Mouse (Mus musculus): ENCODE results near the gene Fnbp1. TPM values are rescaled to one million over a fixed set of nuclear protein-coding genes. Genes with fewer than 3 reads are reported as not detected.

The Fnbp1 gene
- polyA plus RNA-seq, 1 experiment: 0.15 TPM

DNA sequence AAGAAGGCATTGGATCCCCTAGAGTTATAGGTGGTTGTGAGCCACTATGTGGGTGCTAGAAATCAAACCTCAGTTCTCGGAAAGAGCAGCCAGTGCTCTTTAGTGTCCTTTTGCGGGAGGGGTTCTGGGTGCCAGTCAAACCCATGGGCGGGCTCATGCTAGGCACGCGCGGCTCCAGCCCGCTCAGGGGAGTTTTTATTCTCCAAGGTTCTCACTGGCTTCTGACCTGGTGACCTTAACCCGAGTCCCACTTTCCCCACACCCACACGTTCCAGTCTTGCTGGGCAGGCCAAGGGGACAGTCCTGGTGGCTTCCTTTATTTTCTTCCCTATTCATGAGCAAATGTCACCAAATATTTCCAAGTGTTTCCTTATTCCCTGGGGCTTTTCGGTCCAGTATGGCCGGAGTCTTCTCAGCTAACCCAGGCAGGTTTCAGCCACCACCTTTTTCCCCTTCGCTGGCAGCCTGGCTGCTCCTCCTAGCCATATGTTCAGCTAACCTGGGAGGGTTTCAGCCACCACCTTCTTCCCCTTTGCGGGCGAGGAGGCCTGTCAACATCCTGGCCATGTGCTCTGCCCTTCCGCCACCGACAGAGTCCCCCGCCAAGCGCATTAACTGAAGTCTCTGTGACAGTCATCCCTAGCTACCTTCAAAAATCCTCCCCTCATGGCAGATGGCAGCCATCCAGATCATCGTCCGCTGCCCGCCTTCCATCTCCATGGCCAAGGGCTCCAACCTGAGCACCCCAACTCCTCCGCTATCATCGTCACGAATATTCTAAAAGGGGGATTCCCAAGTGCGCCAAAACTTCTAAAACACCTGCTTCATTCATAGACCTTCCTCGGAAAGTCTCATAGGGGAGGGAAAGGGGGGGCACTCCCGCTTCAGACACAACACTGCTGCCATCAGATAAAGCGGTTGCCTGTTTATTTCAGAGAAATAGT is 80.7 kb downstream of the Fnbp1 start:
- Histone ChIP-seq H3K9me3 (ENCODE audit: control insufficient read depth, low read length) (0 out of 2 replicates have a peak, but pooled peaks cover 2% of the 10 kb centered on the region), H3K27me3 (ENCODE audit: control insufficient read depth) (no peaks in the 10 kb centered on the region), H3K4me1 (ENCODE audit: control insufficient read depth) (peaks cover 17% of the 10 kb centered on the region), H3K4me3 (replicated peaks) (peak overlapping the region; percentile 46), H3K36me3 (ENCODE audit: control insufficient read depth) (no peaks in the 10 kb centered on the region)
- TF ChIP-seq TAL1 (IDR thresholded peaks at IDR 0.05; ENCODE audit: low read length): no peak
- TF ChIP-seq GATA1 (IDR thresholded peaks at IDR 0.05; ENCODE audit: low read length): no peak

DNA sequence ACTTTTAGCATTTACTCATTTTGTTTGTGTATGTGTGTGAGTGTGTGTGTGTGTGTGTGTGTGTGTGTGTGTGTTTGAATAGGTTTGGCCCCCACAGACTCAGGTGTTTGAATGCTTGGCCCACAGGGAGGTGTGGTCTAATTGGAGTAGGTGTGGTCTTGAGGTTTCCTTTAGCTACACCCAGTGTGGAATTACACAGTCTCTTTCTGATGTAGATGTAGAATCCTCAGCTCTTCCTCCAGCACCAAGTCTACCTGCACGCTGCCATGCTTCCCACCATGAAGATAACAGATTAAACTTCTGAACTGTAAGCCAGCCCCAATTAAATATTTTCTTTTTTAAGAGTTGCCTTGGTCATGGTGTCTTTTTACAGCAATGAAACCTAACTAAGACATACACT is 81.5 kb downstream of the Fnbp1 start:
- Histone ChIP-seq H3K36me3 (ENCODE audit: control insufficient read depth) (peaks cover 5% of the 10 kb centered on the region), H3K4me3 (replicated peaks) (no peak overlapping the region), H3K27me3 (ENCODE audit: control insufficient read depth) (no peaks in the 10 kb centered on the region), H3K9me3 (ENCODE audit: control insufficient read depth, low read length) (peaks cover 3% of the 10 kb centered on the region; the same call in 1 of the 2 replicates), H3K4me1 (ENCODE audit: control insufficient read depth) (peaks cover 17% of the 10 kb centered on the region)
- no peak for TF ChIP-seq TAL1 (IDR thresholded peaks at IDR 0.05; ENCODE audit: low read length)
- TF ChIP-seq GATA1 (IDR thresholded peaks at IDR 0.05; ENCODE audit: low read length): no peak

DNA sequence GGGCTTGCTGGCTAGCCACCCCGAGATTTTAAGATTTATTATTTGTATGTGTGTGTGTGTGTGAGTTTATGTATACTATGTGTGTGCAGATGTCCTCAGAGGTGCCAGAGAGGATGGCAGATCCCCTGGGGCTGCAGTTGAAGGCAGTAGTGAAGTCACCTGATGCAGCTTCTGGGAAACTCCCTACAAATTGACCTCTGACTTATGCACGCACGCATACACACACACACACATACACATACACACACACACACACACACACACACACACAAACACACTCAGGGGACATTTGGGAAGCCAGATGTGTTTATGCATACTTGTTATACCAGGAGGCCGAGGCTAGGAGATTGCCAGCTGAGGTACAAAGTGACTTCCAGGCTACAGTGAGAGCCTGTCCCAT is 83.4 kb downstream of the Fnbp1 start:
- Histone ChIP-seq H3K36me3 (ENCODE audit: control insufficient read depth) (peaks cover 8% of the 10 kb centered on the region), H3K9me3 (ENCODE audit: control insufficient read depth, low read length) (peaks cover 3% of the 10 kb centered on the region; the same call in 1 of the 2 replicates), H3K4me3 (replicated peaks) (no peak overlapping the region), H3K4me1 (ENCODE audit: control insufficient read depth) (peaks cover 17% of the 10 kb centered on the region), H3K27me3 (ENCODE audit: control insufficient read depth) (no peaks in the 10 kb centered on the region)
- TF ChIP-seq TAL1 (IDR thresholded peaks at IDR 0.05; ENCODE audit: low read length) (no peak), GATA1 (IDR thresholded peaks at IDR 0.05; ENCODE audit: low read length) (no peak)

DNA sequence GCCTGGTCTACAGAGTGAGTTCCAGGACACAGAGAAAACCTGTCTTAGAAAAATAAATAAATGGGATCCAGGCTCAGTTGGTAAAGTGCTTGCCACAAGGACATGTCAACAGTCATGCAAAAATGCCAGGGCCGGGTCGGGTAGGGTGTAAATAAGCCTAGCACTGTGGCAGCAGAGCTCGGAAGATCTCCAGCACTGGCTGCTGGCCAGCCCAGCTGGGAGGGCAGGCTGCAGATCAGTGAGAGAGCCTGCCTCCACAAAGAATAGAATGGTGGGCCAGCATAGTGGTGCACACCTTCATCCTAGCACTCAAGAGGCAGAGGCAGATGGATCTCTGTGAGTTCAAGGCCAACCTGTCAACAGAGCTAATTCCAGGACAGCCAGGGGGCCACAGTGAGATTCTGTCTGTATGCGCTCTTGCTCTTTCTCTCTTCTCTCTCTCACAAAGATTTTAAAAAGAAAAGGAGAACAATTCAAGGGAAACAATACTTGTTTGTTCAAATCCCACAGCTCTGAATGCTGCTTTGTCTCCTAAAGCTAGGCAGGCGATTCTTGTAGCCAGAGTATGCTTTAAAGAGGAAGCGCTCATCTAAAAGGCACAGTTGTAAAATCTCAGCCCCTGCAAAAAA is 84.1 kb downstream of the Fnbp1 start:
- no peaks in the 10 kb centered on the region for H3K27me3 ChIP-seq (ENCODE audit: control insufficient read depth)
- peaks cover 10% of the 10 kb centered on the region for H3K36me3 ChIP-seq (ENCODE audit: control insufficient read depth)
- TF ChIP-seq TAL1 (IDR thresholded peaks at IDR 0.05; ENCODE audit: low read length) (no peak), GATA1 (IDR thresholded peaks at IDR 0.05; ENCODE audit: low read length) (no peak)
- H3K9me3 ChIP-seq (ENCODE audit: control insufficient read depth, low read length): peaks cover 3% of the 10 kb centered on the region; the same call in 1 of the 2 replicates
- H3K4me3 ChIP-seq (replicated peaks): no peak overlapping the region
- peaks cover 17% of the 10 kb centered on the region for H3K4me1 ChIP-seq (ENCODE audit: control insufficient read depth)

DNA sequence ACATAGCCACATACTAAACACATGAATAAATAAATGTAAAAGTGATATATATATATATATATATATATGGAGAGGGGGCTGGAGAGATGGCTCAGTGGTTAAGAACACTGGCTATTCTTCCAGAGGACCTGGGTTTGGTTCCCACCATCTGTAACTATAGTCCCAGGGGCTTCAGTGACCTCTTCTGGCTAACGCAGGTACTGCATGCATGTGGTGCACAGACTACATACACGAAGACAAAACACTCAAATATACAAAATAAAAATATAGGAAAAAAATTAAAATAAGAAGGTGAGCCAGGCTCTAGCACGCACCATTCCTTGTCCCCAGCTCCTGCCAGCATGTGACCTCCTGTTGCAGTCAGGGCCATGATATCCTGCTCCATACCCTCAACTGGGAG is 85.7 kb downstream of the Fnbp1 start:
- H3K4me3 ChIP-seq (replicated peaks): no peak overlapping the region
- peaks cover 8% of the 10 kb centered on the region for H3K4me1 ChIP-seq (ENCODE audit: control insufficient read depth)
- TF ChIP-seq GATA1 (IDR thresholded peaks at IDR 0.05; ENCODE audit: low read length) (no peak), TAL1 (IDR thresholded peaks at IDR 0.05; ENCODE audit: low read length) (no peak)
- peaks cover 3% of the 10 kb centered on the region; the same call in 1 of the 2 replicates for H3K9me3 ChIP-seq (ENCODE audit: control insufficient read depth, low read length)
- no peaks in the 10 kb centered on the region for H3K27me3 ChIP-seq (ENCODE audit: control insufficient read depth)
- peaks cover 14% of the 10 kb centered on the region for H3K36me3 ChIP-seq (ENCODE audit: control insufficient read depth)

DNA sequence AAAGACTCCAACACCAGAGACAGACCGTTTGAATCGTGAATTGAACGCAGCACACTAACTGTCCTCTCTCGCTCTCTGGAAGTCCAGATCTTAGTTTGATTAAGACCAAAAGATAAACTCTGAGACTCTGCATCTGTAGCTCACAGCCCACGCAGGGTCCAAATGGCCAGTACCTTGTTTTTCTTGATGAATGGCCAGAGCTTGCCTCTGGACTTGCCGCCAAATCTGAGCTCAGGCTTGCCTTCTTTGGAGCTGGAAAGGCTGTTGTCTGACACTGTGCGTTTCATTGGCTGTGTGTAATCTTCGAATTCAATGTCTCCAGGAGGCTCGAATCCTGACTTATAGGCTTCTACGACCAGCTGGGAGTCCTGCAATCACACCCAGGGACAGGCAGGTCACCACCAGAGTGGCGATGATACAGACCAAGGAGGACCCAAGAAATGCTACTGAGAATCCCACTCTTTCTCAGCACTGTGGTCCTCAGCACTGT is 87.9 kb downstream of the Fnbp1 start:
- peaks cover 14% of the 10 kb centered on the region for H3K36me3 ChIP-seq (ENCODE audit: control insufficient read depth)
- no peak for TF ChIP-seq GATA1 (IDR thresholded peaks at IDR 0.05; ENCODE audit: low read length)
- no peak for TF ChIP-seq TAL1 (IDR thresholded peaks at IDR 0.05; ENCODE audit: low read length)

DNA sequence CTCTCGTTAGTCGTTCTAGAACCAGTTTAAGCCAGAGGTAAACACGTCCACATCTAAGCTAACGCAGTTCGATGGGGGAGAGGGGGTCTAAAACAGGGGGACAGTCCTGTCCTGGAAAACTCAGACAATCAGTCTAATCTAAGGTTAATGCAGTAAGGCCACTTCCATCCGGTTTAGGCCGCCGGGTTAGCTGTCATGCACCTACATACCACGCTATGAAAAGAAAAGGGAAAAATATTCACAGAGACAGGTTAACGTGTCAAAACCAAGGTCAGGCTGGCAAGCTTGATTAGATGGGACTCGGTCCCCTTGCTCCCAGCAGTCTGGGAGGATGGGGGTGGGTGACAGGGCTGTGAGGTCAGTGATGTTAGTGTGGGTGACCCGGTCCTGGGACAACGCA is 88.4 kb downstream of the Fnbp1 start:
- H3K4me1 ChIP-seq (ENCODE audit: control insufficient read depth): peaks cover 2% of the 10 kb centered on the region; the same call in 1 of the 2 replicates
- no peak for TF ChIP-seq TAL1 (IDR thresholded peaks at IDR 0.05; ENCODE audit: low read length)
- TF ChIP-seq GATA1 (IDR thresholded peaks at IDR 0.05; ENCODE audit: low read length): no peak
- peaks cover 14% of the 10 kb centered on the region for H3K36me3 ChIP-seq (ENCODE audit: control insufficient read depth)

More for the DNA sequence above, 87.9 kb downstream of the Fnbp1 start:
- peaks cover 3% of the 10 kb centered on the region; the same call in 1 of the 2 replicates for H3K9me3 ChIP-seq (ENCODE audit: control insufficient read depth, low read length)
- no peaks in the 10 kb centered on the region for H3K27me3 ChIP-seq (ENCODE audit: control insufficient read depth)
- no peaks in the 10 kb centered on the region for H3K4me1 ChIP-seq (ENCODE audit: control insufficient read depth)
- no peak overlapping the region for H3K4me3 ChIP-seq (replicated peaks)

DNA sequence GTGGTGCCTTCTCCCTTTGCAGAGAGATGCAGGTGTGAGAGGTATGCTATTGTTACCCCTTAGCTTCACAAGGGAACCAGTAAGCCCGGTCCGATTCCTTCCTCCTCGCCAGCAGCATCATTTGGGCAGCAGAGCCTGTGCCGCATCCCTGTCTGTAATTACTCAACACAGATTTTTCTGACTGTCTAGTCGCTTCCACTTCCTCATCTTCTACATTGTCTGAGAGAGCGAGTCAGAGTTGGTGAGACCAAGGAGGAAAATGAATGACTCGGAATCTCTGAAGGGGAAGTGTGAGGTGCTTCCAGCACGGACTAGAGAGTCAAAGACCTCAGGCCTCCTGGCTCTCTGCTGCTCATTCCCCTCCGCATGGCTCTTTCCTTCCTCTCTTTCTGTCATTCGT is 89.4 kb downstream of the Fnbp1 start:
- H3K9me3 ChIP-seq (ENCODE audit: control insufficient read depth, low read length): peaks cover 3% of the 10 kb centered on the region; the same call in 1 of the 2 replicates
- H3K27me3 ChIP-seq (ENCODE audit: control insufficient read depth): no peaks in the 10 kb centered on the region
- peaks cover 6% of the 10 kb centered on the region for H3K4me1 ChIP-seq (ENCODE audit: control insufficient read depth)
- no peak for TF ChIP-seq TAL1 (IDR thresholded peaks at IDR 0.05; ENCODE audit: low read length)
- TF ChIP-seq GATA1 (IDR thresholded peaks at IDR 0.05; ENCODE audit: low read length): no peak
- peaks cover 14% of the 10 kb centered on the region for H3K36me3 ChIP-seq (ENCODE audit: control insufficient read depth)
- no peak overlapping the region for H3K4me3 ChIP-seq (replicated peaks)

More for the DNA sequence above, 88.4 kb downstream of the Fnbp1 start:
- no peak overlapping the region for H3K4me3 ChIP-seq (replicated peaks)
- H3K9me3 ChIP-seq (ENCODE audit: control insufficient read depth, low read length): peaks cover 3% of the 10 kb centered on the region; the same call in 1 of the 2 replicates
- no peaks in the 10 kb centered on the region for H3K27me3 ChIP-seq (ENCODE audit: control insufficient read depth)

DNA sequence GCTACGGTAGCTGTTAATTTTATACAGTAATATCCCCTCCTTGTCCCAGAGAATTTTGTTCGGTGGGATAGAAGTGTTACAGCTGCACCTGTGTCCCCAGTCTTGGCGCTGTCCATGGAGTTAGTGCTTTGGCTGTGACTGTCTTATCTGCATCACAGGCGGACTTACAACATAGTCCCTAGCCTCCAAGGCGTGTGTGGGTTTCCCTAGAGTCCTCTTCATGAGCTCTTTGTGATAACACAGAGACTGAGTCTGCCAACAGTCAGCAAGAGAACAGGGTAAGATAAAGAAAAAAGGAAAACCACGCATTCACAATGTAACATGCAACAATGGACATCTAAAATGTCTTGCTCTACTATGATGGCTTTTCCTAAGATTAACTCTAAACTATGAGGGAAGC is 93.8 kb downstream of the Fnbp1 start:
- H3K27me3 ChIP-seq (ENCODE audit: control insufficient read depth): no peaks in the 10 kb centered on the region
- no peak overlapping the region for H3K4me3 ChIP-seq (replicated peaks)
- H3K9me3 ChIP-seq (ENCODE audit: control insufficient read depth, low read length): no peaks in the 10 kb centered on the region
- no peak for TF ChIP-seq GATA1 (IDR thresholded peaks at IDR 0.05; ENCODE audit: low read length)
- TF ChIP-seq TAL1 (IDR thresholded peaks at IDR 0.05; ENCODE audit: low read length): no peak
- peaks cover 5% of the 10 kb centered on the region; the same call in 1 of the 2 replicates for H3K36me3 ChIP-seq (ENCODE audit: control insufficient read depth)
- peaks cover 6% of the 10 kb centered on the region for H3K4me1 ChIP-seq (ENCODE audit: control insufficient read depth)

All from erythroblast, embryonic 14.5 days (primary cell).